Mouse (Mus musculus) thymus, adult 2 months (tissue): Measurements from ENCODE around the gene Smg6. TPM values are rescaled to one million over a fixed set of nuclear protein-coding genes. Genes with fewer than 3 reads are reported as not detected.

ENCODE experiments used
- DNase-seq: peaks from one replicate; pipeline ENCODE4 v3.0.0; 2021
- H3K27ac ChIP-seq: fragments of 200-500 bp; 2 replicates; pipeline ENCODE4 v1.5.1; 2012; ENCODE audit warnings: low read length, control low read depth; ENCODE audit not compliant: control insufficient read depth, insufficient read depth
- H3K27me3 ChIP-seq: fragments of 200-500 bp; 2 replicates; pipeline ENCODE4 v1.6.1; 2012; ENCODE audit warnings: mild to moderate bottlenecking, low read length, moderate library complexity, mixed read lengths; ENCODE audit not compliant: control insufficient read depth, insufficient read depth
- H3K36me3 ChIP-seq: fragments of 200-500 bp; 2 replicates; pipeline ENCODE4 v1.6.1; 2012; ENCODE audit warnings: mild to moderate bottlenecking, low read length, moderate library complexity; ENCODE audit not compliant: control insufficient read depth, insufficient read depth
- H3K4me1 ChIP-seq: fragments of 200-500 bp; replicated peaks from 2 replicates; pipeline ENCODE4 v1.6.1; 2012; ENCODE audit warnings: low read length; ENCODE audit not compliant: control insufficient read depth, insufficient read depth
- H3K4me3 ChIP-seq: fragments of 200-500 bp; 2 replicates; pipeline ENCODE4 v1.5.1; 2012; ENCODE audit warnings: mild to moderate bottlenecking, low read length, control low read depth, moderate library complexity; ENCODE audit not compliant: control insufficient read depth, insufficient read depth
- CTCF ChIP-seq: fragments of 200-500 bp; IDR thresholded peaks from 2 replicates; pipeline ENCODE4 v1.5.1; 2012; ENCODE audit warnings: mild to moderate bottlenecking, control low read depth, low read length, moderate library complexity, borderline replicate concordance; ENCODE audit not compliant: control insufficient read depth, poor library complexity, insufficient read depth; ENCODE audit errors: extremely low read depth
- POLR2A ChIP-seq: fragments of 200-500 bp; IDR thresholded peaks from 2 replicates; pipeline ENCODE4 v1.6.1; 2012; ENCODE audit warnings: mild to moderate bottlenecking, low read length, control low read depth, moderate library complexity; ENCODE audit not compliant: control insufficient read depth, poor library complexity, insufficient read depth; ENCODE audit errors: extremely low read depth
- WGBS: fragments of 180-500 bp; shearing (Covaris S2); methylation state at CpG from one replicate; pipeline ENCODE4 v1.1.7; 2018; 5-methylcytosine and 5-hydroxymethylcytosine counted together
- polyA plus RNA-seq: library from polyadenylated mRNA; depleted of rRNA; stranded (reverse); fragments of >200 nt; gene quantifications from 2 replicates; pipeline ENCODE4 v1.2.3, GENCODE M21; 2012

Gene Smg6
- polyA plus RNA-seq, 1 experiment: 69.7 TPM

- WGBS: 81% methylated on average over 1 of the region's 1 CpGs
- H3K4me1 ChIP-seq: no peaks in the 10 kb centered on the region
These were observed 125.6 kb downstream of the Smg6 start for GRCm38 (mm10) chr11:75051239-75051638.

GRCm38 (mm10) chr11:75051712-75052550 lies 126.3 kb downstream of the Smg6 start:
- Histone ChIP-seq H3K4me3 (no peak overlapping the region), H3K27me3 (no peaks in the 10 kb centered on the region), H3K36me3 (peaks cover 30% of the 10 kb centered on the region), H3K4me1 (no peaks in the 10 kb centered on the region), H3K27ac (no peak overlapping the region)
- WGBS: 87% methylated on average over 13 of the region's 13 CpGs
- TF ChIP-seq CTCF (no peak), POLR2A (no peak)
- no peak for DNase-seq

More at GRCm38 (mm10) chr11:75051239-75051638, 125.6 kb downstream of the Smg6 start:
- Histone ChIP-seq H3K4me3 (no peak overlapping the region), H3K27me3 (no peaks in the 10 kb centered on the region), H3K27ac (no peak overlapping the region), H3K36me3 (peaks cover 32% of the 10 kb centered on the region)
- TF ChIP-seq POLR2A: no peak
- TF ChIP-seq CTCF: no peak
- no peak for DNase-seq

GRCm38 (mm10) chr11:75053020-75053419 lies 127.4 kb downstream of the Smg6 start:
- Histone ChIP-seq H3K27me3 (no peaks in the 10 kb centered on the region), H3K4me3 (no peak overlapping the region), H3K4me1 (no peaks in the 10 kb centered on the region), H3K36me3 (peaks cover 26% of the 10 kb centered on the region), H3K27ac (no peak overlapping the region)
- TF ChIP-seq CTCF: no peak
- no peak for TF ChIP-seq POLR2A
- DNase-seq: no peak
- 96% methylated on average over 2 of the region's 2 CpGs for WGBS

- H3K4me1 ChIP-seq: no peaks in the 10 kb centered on the region
- peaks cover 26% of the 10 kb centered on the region for H3K36me3 ChIP-seq
These were observed 128.1 kb downstream of the Smg6 start for GRCm38 (mm10) chr11:75053722-75054121.

GRCm38 (mm10) chr11:75054184-75054877 lies 128.7 kb downstream of the Smg6 start:
- Histone ChIP-seq H3K27me3 (no peaks in the 10 kb centered on the region), H3K4me1 (no peaks in the 10 kb centered on the region), H3K36me3 (peaks cover 26% of the 10 kb centered on the region), H3K27ac (no peak overlapping the region), H3K4me3 (no peak overlapping the region)
- TF ChIP-seq POLR2A (no peak), CTCF (no peak)
- no peak for DNase-seq
- WGBS: 90% methylated on average over 5 of the region's 5 CpGs

More at GRCm38 (mm10) chr11:75053722-75054121, 128.1 kb downstream of the Smg6 start:
- Histone ChIP-seq H3K27me3 (no peaks in the 10 kb centered on the region), H3K4me3 (no peak overlapping the region), H3K27ac (no peak overlapping the region; the same call in 1 of the 2 replicates)
- WGBS: 91% methylated on average over 7 of the region's 7 CpGs
- DNase-seq: no peak
- TF ChIP-seq POLR2A: no peak
- no peak for TF ChIP-seq CTCF

GRCm38 (mm10) chr11:75054878-75055214 lies 129.2 kb downstream of the Smg6 start:
- H3K27me3 ChIP-seq: no peaks in the 10 kb centered on the region
- TF ChIP-seq POLR2A: no peak
- TF ChIP-seq CTCF: no peak
- no peak overlapping the region for H3K27ac ChIP-seq
- WGBS: 95% methylated on average over 3 of the region's 3 CpGs
- H3K4me3 ChIP-seq: no peak overlapping the region
- no peaks in the 10 kb centered on the region for H3K4me1 ChIP-seq
- no peak for DNase-seq
- peaks cover 26% of the 10 kb centered on the region for H3K36me3 ChIP-seq
